8 mouse cellular contexts compared by ENCODE assay signal in genomic region chr10:24164137-24164908, GRCm38 (mm10). TPM values are rescaled to one million over a fixed set of nuclear protein-coding genes. Genes with fewer than 3 reads are reported as not detected.
DNase-seq lines count a peak whose midpoint lies in the region; ATAC-seq and TF ChIP-seq lines count a peak whose summit lies in the region.

No protein-coding gene starts in this region.

- peak; percentile 44 for DNase-seq in gastrocnemius, adult 2 months
- DNase-seq in gastrocnemius, adult 8-10 months (ENCODE audit: low spot score in 2 of 2), result no peak
- DNase-seq in adrenal gland, adult 8-10 months, result peak; percentile 50
- DNase-seq in heart, postnatal 25 days (ENCODE audit: low spot score), result peak; percentile 14
- DNase-seq in liver, result peak; percentile 12
- DNase-seq in c-Kit-positive CD71-positive TER-119-positive erythroid progenitor cells, embryonic 14.5 days (ENCODE audit: low spot score), result no peak

- intact Hi-C loops in gastrocnemius, adult 2 months (cut with DNase I), result no loop called here
- intact Hi-C loops in heart, postnatal 25 days (cut with DNase I), result no loop called here

- H3K4me3 ChIP-seq in gastrocnemius, adult 2 months, result no peak overlapping the region

- peak; percentile 69 for ATAC-seq in monocyte, adult 5-6 weeks (replicated peaks; ENCODE audit: insufficient number of reproducible peaks, low FRiP score, low TSS enrichment, poor library complexity, severe bottlenecking)
- ATAC-seq in frontal cortex, adult (ENCODE audit: low TSS enrichment), result no peak

- H3K27ac ChIP-seq in gastrocnemius, adult 2 months, result peak overlapping the region; percentile 20; the same call in 1 of the 2 replicates

- no peak for TF ChIP-seq CTCF in gastrocnemius, adult 2 months (IDR thresholded peaks at IDR 0.05)

RNA-seq across cellular contexts. Expression of gene Stx7, which starts 15.2 kb away (rescaled TPM):
- total RNA-seq in gastrocnemius, adult 2 months (2021), result 10 to 100 TPM; 21.7 to 26.1 TPM
- total RNA-seq in gastrocnemius, adult 8-10 months (2022), result 10 to 100 TPM; 22.1 to 28.8 (median 24.4) TPM
- 100 to 1,000 TPM; 142 to 198 (median 186) TPM for total RNA-seq in adrenal gland, adult 8-10 months (2022)
- total RNA-seq in heart, postnatal 25 days (2021), result 10 to 100 TPM; 41.5 to 47.2 TPM
- total RNA-seq in monocyte, adult 5-6 weeks (2017), result 104 to 141 TPM (median 123 TPM) in 3 replicates

RNA-seq across cellular contexts. Expression of gene Taar9, which starts 55.0 kb away (rescaled TPM):
- total RNA-seq in gastrocnemius, adult 2 months (2021), result not detected
- not detected for total RNA-seq in gastrocnemius, adult 8-10 months (2022)
- not detected for total RNA-seq in adrenal gland, adult 8-10 months (2022)
- not detected for total RNA-seq in heart, postnatal 25 days (2021)
- not detected in 3 replicates for total RNA-seq in monocyte, adult 5-6 weeks (2017)

RNA-seq across cellular contexts. Expression of gene Moxd1, which starts 59.0 kb away (rescaled TPM):
- under 1 TPM; 0.28 to 0.94 TPM for total RNA-seq in gastrocnemius, adult 2 months (2021)
- total RNA-seq in gastrocnemius, adult 8-10 months (2022), result 1 to 10 TPM in 1 of 4 experiments, under 1 TPM in 3; 0.07 to 1.5 (median 0.31) TPM
- total RNA-seq in adrenal gland, adult 8-10 months (2022), result under 1 TPM in 3 of 4 experiments, not detected in 1; 0.15 to 0.27 (median 0.15) TPM
- 1 to 10 TPM in 1 of 2 experiments, under 1 TPM in 1; 0.28 to 1.0 TPM for total RNA-seq in heart, postnatal 25 days (2021)
- total RNA-seq in monocyte, adult 5-6 weeks (2017), result not detected in 3 replicates

Comparison
In these comparisons a context has a peak if more than half of its experiments do, and no peak if none do; other contexts are left out.
1. DNase-seq: peak in gastrocnemius, adult 2 months (single experiment), adrenal gland, adult 8-10 months (single experiment), heart, postnatal 25 days (single experiment) and liver (single experiment); none in gastrocnemius, adult 8-10 months (0 of 2) and c-Kit-positive CD71-positive TER-119-positive erythroid progenitor cells, embryonic 14.5 days (single experiment).